Mouse (Mus musculus) hindbrain, embryonic 13.5 days (tissue): Measurements from ENCODE around the gene Olfr509. TPM values are rescaled to one million over a fixed set of nuclear protein-coding genes. Genes with fewer than 3 reads are reported as not detected.

Source experiments
- polyA plus RNA-seq: library from polyadenylated mRNA; unstranded; fragments of >200 nt; fragmentation: Nextera tagmentation; extraction: Ambion mirVana; gene quantifications from 2 replicates; pipeline ENCODE4 v1.2.1, GENCODE M21; 2015

Olfr509 gene
- polyA plus RNA-seq, 1 experiment from 2014 or later = 0.06 TPM

Other genes starting within 250 kb of the Olfr509 start
- not detected in 2 replicates for gene Olfr497, start 231.5 kb downstream of the Olfr509 start, polyA plus RNA-seq
- gene Olfr498, start 186.6 kb downstream of the Olfr509 start, polyA plus RNA-seq = not detected in 2 replicates
- gene Olfr502, start 126.8 kb downstream of the Olfr509 start, polyA plus RNA-seq = not detected in 2 replicates
- gene Olfr503, start 107.4 kb downstream of the Olfr509 start, polyA plus RNA-seq = not detected in 2 replicates
- gene Olfr504, start 86.1 kb downstream of the Olfr509 start, polyA plus RNA-seq = not detected in 2 replicates
- gene Olfr506, start 41.1 kb downstream of the Olfr509 start, polyA plus RNA-seq = not detected in 2 replicates
- not detected in 2 replicates for gene Olfr507, start 30.1 kb downstream of the Olfr509 start, polyA plus RNA-seq
- gene Olfr508, start 21.9 kb downstream of the Olfr509 start, polyA plus RNA-seq = not detected in 2 replicates
- gene Olfr510, start 14.5 kb upstream of the Olfr509 start, polyA plus RNA-seq = not detected in 2 replicates
- gene Olfr512, start 61.4 kb upstream of the Olfr509 start, polyA plus RNA-seq = not detected in 2 replicates
- gene Olfr513, start 99.1 kb upstream of the Olfr509 start, polyA plus RNA-seq = not detected in 2 replicates
- gene Olfr514, start 174.1 kb upstream of the Olfr509 start, polyA plus RNA-seq = not detected in 2 replicates
- gene Olfr516, start 198.6 kb upstream of the Olfr509 start, polyA plus RNA-seq = not detected in 2 replicates
- not detected in 2 replicates for gene Olfr517, start 220.5 kb upstream of the Olfr509 start, polyA plus RNA-seq
- gene Olfr518, start 233.1 kb upstream of the Olfr509 start, polyA plus RNA-seq = not detected in 2 replicates
- gene Olfr519, start 242.5 kb upstream of the Olfr509 start, polyA plus RNA-seq = not detected in 2 replicates